Mouse (Mus musculus) liver, adult 2 months (tissue): ENCODE measurements around the gene Ahdc1.

Experiments used
- CTCF ChIP-seq: fragments of 200-500 bp; IDR thresholded peaks from 2 replicates; pipeline ENCODE4 v1.5.1; 2011; ENCODE audit warnings: low read depth, low read length, control low read depth
- POLR2A ChIP-seq: fragments of 200-500 bp; IDR thresholded peaks from 2 replicates; pipeline ENCODE4 v1.6.1; 2011; ENCODE audit warnings: low read length, control low read depth; ENCODE audit not compliant: insufficient read depth; ENCODE audit errors: extremely low read depth

DNA sequence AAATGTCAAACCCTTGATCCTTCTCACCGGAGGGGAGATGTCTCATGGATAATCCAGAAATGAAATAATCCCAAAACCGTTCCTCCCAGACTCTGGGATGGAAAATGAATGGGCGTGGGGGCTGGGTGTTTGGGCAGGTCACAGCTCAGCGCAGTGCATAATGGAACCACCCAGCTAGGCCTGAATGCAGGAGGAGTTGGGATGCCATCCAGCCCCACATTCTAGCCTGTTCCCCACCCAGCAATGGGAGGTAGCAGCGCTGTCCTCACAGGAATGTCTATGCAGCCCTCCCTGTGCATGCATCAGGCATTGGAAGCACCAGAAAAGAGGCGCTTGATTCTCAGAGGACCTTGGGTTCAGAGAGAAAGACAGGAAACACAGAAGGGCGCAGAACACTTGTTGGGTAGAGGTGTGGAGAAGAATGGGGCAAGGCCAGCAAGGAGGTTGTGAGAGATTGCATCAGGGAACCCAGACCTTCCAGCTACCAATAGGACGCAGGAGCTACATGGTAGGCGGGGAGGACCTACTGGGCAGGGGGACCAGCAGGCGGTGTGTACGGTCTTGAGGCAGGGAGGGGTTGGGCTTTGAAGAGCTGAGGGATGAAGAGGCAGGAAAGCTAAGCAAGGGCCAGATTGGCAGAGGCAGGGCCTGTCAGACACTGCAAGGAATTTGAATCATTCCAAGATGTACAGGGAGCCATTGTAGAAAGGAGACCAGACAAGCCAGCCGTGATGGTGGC, 57.5 kb downstream of the Ahdc1 start:
- TF ChIP-seq CTCF: no peak
- no peak for TF ChIP-seq POLR2A
